Mouse (Mus musculus): ENCODE data around the gene Vrk1.

Vrk1 gene

DNA sequence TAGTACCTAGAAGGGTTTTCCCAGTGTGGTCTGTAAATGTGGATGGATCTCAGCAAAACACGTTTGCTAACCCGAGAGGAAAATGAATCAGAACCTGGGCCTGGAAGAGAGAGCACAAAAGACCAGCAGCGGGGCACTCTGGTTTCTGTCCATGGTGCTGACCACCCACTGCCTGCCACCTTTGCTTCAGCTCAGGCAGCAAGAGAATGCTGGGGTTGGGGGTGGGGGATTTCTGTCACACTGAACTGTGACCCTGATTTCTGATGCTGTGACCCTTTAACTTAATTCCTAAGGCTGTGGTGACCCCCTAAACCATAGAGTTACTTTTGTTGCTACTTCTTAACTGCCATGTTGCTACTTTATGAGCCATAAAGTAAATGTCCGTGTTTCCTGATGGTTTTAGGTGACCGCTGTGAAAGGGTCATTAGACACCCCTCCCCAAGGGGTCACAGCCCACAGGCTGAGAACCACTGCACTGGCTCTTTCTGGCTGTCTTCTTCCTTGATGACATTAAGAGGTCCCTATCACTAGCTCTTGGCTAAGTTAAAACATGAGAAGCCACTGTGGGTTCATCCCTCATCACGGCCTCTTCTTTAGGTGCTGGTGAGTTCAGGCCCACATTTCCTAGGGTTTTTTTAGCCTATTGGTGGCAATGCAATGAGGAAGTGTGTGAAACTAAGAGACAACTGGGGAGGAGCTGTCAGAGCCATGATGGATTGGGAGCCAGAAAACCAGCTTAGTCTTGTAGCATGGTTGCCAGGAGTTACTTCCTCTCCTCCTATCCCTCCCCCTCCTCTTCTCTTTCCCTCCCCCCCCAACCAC is 105.3 kb downstream of the Vrk1 start:
- DNase-seq (ENCODE audit: low read depth, low spot score), result peak; percentile 67

- DNase-seq (ENCODE audit: low read depth, low spot score), result no peak
Observed at GRCm38 (mm10) chr12:106115892-106116206, 105.8 kb downstream of the Vrk1 start.

GRCm38 (mm10) chr12:106123276-106123675 is 113.2 kb downstream of the Vrk1 start:
- DNase-seq (ENCODE audit: low read depth, low spot score), result no peak

GRCm38 (mm10) chr12:106124581-106124980 is 114.6 kb downstream of the Vrk1 start:
- DNase-seq (ENCODE audit: low read depth, low spot score), result peak; percentile 56
